Mouse (Mus musculus): ENCODE measurements around the gene Rpl27.
"Not testable (repeated sequence)": the region's sequence is repeated elsewhere in the genome, so short reads cannot be mapped to it uniquely, and the experiment has no call there.

Rpl27 gene

DNA sequence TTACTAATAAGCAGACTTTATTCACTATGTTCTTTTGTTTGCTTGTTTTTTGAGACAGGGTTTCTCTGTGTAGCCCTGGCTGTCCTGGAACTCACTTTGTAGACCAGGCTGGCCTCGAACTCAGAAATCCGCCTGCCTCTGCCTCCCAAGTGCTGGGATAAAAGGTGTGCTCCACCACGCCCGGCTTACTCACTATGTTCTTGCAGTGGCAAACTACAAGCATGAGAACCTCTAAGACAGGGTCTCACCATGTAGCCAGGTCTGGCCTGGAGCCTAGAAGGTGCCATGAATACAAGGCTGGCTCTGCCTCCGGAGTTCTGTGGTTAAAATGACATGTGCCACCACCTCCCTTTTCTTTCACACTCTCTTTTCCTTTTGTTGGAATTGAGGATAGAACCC lies 24.5 kb downstream of the Rpl27 start:
- not testable (repeated sequence) for DNase-seq (ENCODE audit: extremely low read depth, insufficient read length, low spot score)

- peak; percentile 87 for DNase-seq (ENCODE audit: extremely low read depth, insufficient read length, low spot score)
These were observed 25.6 kb downstream of the Rpl27 start for GRCm38 (mm10) chr11:101467477-101468262.

GRCm38 (mm10) chr11:101468263-101468688 lies 26.2 kb downstream of the Rpl27 start:
- DNase-seq (ENCODE audit: extremely low read depth, insufficient read length, low spot score), result no peak

DNA sequence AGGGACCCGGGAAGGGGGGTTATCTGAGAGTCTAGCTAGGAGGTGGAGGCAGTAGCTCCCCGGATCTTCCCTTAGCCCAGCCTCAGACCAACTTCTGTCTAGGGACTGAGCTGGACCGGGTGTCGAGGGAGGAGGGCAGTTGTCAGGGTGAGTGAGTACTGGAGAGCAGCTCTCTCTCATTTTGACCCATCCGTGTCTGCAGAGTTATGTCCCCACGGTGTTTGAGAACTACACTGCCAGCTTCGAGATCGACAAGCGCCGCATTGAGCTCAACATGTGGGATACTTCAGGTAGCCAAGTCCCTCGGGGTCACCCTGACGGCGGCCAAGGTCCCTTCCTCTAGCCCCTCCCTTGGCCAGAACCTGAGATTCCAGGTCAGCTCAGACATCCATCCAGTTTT lies 26.6 kb downstream of the Rpl27 start:
- no peak for DNase-seq (ENCODE audit: extremely low read depth, insufficient read length, low spot score)

GRCm38 (mm10) chr11:101469155-101469554 lies 27.1 kb downstream of the Rpl27 start:
- no peak for DNase-seq (ENCODE audit: extremely low read depth, insufficient read length, low spot score)

DNA sequence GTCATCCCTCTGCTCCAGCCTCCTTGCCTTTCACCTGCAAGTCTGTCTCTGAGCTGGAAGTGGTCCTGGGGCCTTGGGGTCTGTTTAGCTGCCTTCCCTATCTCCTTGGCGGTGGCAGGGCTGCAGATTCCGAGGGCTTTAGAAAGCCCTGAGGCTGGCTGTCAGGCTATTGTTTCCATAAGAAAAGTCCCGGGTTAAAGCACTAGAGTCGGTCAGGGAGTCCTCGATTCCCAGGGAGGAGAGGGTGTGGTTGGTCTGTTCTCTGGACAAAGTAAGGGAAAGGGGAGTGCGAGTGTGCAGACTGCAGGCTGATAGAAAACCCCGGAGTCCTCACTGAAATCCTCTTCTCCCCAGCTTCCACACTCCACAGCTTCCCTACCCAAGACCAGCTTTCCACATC lies 28.1 kb downstream of the Rpl27 start:
- no peak for DNase-seq (ENCODE audit: extremely low read depth, insufficient read length, low spot score)

- DNase-seq (ENCODE audit: extremely low read depth, insufficient read length, low spot score), result no peak
These were observed 29.8 kb downstream of the Rpl27 start for GRCm38 (mm10) chr11:101471926-101472325.

DNA sequence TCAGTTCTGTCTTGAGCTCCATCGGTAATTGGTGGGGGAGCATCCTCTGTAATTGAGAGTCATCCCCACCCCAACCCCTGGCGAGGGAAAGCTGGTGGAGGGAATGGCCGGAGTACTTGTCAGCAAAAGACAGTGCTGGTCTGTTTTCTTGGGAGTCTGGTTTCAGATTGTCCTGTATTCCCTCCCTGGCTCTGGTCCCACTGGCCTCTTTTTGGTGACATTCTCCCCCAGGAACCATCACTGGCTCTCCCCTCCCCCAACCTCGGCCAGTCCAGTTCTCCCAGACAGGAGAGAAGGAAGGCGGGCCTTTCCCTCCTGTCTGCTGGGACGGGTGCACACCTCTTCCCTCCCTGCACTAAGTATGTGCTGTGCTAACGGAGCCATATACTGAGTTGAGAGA lies 30.2 kb downstream of the Rpl27 start:
- DNase-seq (ENCODE audit: extremely low read depth, insufficient read length, low spot score), result no peak

- not testable (repeated sequence) for DNase-seq (ENCODE audit: extremely low read depth, insufficient read length, low spot score)
These were observed 31.6 kb downstream of the Rpl27 start for GRCm38 (mm10) chr11:101473686-101474085.

- no peak for DNase-seq (ENCODE audit: extremely low read depth, insufficient read length, low spot score)
These were observed 32.2 kb downstream of the Rpl27 start for GRCm38 (mm10) chr11:101474298-101474697.

DNA sequence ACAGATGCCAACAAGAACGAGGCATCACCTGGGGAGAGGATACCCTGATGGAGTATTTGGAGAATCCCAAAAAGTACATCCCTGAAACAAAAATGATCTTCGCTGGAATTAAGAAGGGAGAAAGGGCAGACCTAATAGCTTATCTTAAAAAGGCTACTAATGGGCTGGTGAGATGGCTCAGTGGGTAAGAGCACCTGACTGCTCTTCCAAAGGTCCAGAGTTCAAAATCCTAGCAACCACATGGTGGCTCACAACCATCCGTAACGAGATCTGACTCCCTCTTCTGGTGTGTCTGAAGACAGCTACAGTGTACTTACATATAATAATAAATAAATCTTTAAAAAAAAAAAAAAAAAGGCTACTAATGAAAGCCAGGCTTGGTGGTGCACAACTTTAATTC lies 34.3 kb downstream of the Rpl27 start:
- not testable (repeated sequence) for DNase-seq (ENCODE audit: extremely low read depth, insufficient read length, low spot score)

DNA sequence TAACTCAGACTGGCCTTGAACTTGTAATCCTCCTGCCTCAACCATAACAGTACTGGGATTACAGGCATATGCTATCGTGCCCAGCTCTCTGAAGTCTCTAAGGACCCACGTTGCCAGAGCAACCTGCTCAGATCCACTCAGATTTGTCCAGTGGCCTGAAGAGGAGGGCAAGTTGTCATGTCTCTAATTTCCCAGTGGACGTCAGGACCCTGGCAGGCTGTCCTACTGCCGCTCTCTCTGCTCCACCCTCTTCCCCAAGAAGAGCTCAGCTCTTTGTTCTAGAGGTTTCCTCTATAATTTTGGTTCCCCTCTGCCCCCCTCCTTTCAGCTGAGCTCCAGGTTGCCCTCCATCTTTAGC lies 35.1 kb downstream of the Rpl27 start:
- DNase-seq (ENCODE audit: extremely low read depth, insufficient read length, low spot score), result no peak

GRCm38 (mm10) chr11:101477552-101478211 lies 35.6 kb downstream of the Rpl27 start:
- no peak for DNase-seq (ENCODE audit: extremely low read depth, insufficient read length, low spot score)

DNA sequence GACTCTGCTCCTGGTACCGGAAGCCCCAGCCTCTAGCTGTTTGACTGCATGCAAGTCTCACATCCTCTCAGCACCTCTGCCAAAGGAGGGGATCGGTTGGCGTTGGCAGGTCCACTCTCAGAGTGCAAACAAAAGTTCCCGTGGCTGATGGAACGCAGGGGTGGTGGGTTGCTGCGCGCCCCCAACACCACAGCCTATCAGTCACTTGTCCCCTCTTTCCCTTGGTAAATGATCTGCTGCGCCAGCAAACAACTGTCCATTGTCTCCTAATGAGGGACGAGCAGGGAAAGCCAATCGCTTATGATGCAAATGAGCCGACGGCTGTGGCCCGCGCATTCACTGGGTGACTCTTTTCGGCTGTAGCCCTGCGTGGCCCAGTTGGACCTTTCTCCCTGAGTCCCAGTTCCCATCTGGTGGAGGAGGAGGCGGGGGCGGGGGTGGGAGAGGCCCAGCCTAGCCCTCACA lies 37.1 kb downstream of the Rpl27 start:
- DNase-seq (ENCODE audit: extremely low read depth, insufficient read length, low spot score), result no peak

DNA sequence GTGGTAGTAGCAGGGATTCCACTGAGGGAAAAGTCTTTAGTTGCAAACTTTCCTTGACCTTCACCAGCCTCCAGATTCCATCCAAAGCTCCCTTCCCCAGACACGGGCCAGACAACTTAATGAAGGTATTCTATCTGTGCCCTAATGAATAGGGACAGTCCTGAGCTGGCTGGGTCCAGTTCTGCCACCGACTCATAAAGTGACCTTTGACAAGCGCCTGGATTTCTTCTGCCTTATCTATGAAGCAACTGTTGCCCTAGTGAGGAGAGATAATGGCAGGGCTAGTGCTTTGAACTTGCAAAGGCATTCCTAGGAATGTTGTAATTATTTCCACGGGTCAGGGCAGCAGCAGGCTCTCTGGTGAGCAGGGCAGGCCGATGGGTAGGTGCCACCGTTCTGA lies 38.8 kb downstream of the Rpl27 start:
- DNase-seq (ENCODE audit: extremely low read depth, insufficient read length, low spot score), result no peak

DNA sequence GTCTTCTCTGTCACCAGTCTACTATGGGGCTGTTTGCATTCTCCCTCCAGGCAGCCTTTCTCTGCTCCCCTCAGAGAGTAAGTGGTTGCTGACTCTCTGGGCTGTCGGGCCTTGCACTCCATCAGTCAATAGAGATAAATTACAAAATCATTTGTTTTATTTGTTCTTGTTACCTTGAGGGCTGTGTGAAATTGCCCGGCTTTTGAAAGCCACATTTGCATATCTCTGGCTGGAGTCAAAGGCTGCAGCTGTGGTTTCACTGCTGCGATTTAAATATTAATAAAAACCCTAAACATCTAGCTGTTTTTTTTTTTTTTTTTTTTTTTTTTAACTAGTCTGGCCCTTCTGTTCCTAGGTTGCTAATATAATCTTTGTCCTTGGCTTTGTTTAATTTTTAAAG lies 41.7 kb downstream of the Rpl27 start:
- no peak for DNase-seq (ENCODE audit: extremely low read depth, insufficient read length, low spot score)

GRCm38 (mm10) chr11:101484245-101484644 lies 42.1 kb downstream of the Rpl27 start:
- no peak for DNase-seq (ENCODE audit: extremely low read depth, insufficient read length, low spot score)

DNA sequence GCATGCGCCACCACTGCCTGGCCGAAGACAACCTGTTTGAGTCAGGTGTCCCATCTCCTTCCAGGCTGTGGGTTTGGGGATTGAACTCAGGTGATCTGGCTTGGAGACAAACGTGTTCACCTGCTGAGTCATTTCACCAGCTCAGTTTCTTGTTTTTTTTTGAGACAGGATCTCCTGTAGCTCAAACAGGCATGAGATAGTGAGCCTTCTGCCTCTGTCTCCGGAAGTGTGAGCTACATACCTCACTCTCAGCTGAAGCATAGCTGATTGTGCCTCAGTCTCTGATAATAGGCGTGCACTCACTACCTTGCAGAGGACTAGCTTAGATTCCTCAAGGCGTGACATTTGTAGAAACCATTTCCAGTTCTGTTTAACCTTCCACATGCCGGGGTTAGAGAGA lies 42.7 kb downstream of the Rpl27 start:
- no peak for DNase-seq (ENCODE audit: extremely low read depth, insufficient read length, low spot score)

GRCm38 (mm10) chr11:101485509-101486028 lies 43.5 kb downstream of the Rpl27 start:
- DNase-seq (ENCODE audit: extremely low read depth, insufficient read length, low spot score), result no peak

- DNase-seq (ENCODE audit: extremely low read depth, insufficient read length, low spot score), result no peak
These were observed 44.0 kb downstream of the Rpl27 start for GRCm38 (mm10) chr11:101486126-101486525.
